Mouse (Mus musculus) kidney, embryonic 15.5 days (tissue): Measurements from ENCODE around the gene Gng3. TPM values are rescaled to one million over a fixed set of nuclear protein-coding genes. Genes with fewer than 3 reads are reported as not detected.

Source experiments
- ATAC-seq: fragments of 200-750 bp; cut with Nextera tagmentation; replicated peaks from 2 replicates; pipeline ENCODE4 v1.8.0; 2017; ENCODE audit warnings: moderate TSS enrichment; ENCODE audit not compliant: low FRiP score
- H3K27ac ChIP-seq: fragments of 300-500 bp; sonication (generic); 2 replicates; pipeline ENCODE4 v1.5.1; 2015; ENCODE audit warnings: mild to moderate bottlenecking, inconsistent platforms
- H3K27me3 ChIP-seq: fragments of 300-500 bp; sonication (generic); 2 replicates; pipeline ENCODE4 v1.6.1; 2015; ENCODE audit warnings: inconsistent platforms
- H3K36me3 ChIP-seq: fragments of 300-500 bp; sonication (generic); 2 replicates; pipeline ENCODE4 v1.6.1; 2015; ENCODE audit warnings: inconsistent platforms
- H3K4me1 ChIP-seq: fragments of 300-500 bp; sonication (generic); 2 replicates; pipeline ENCODE4 v1.6.1; 2015; ENCODE audit warnings: inconsistent platforms
- H3K4me2 ChIP-seq: fragments of 300-500 bp; sonication (generic); 2 replicates; pipeline ENCODE4 v1.6.1; 2015; ENCODE audit warnings: moderate library complexity, mild to moderate bottlenecking, inconsistent platforms
- H3K4me3 ChIP-seq: fragments of 300-500 bp; sonication (generic); replicated peaks from 2 replicates; pipeline ENCODE4 v1.5.1; 2015; ENCODE audit warnings: mild to moderate bottlenecking, inconsistent platforms
- H3K9ac ChIP-seq: fragments of 300-500 bp; sonication (generic); 2 replicates; pipeline ENCODE4 v1.6.1; 2015; ENCODE audit warnings: mild to moderate bottlenecking, inconsistent platforms
- H3K9me3 ChIP-seq: fragments of 300-500 bp; sonication (generic); replicated peaks from 2 replicates; pipeline ENCODE4 v1.6.1; 2016; ENCODE audit warnings: inconsistent platforms
- WGBS: fragments of 180-500 bp; shearing (Covaris S2); methylation state at CpG from one replicate; pipeline ENCODE4 v1.1.7; 2015; ENCODE audit warnings: mixed read lengths; 5-methylcytosine and 5-hydroxymethylcytosine counted together
- microRNA-seq: library from miRNA; unstranded; fragments of <30 nt; microRNA quantifications from one replicate; pipeline ENCODE4, GENCODE M21; 2016
- polyA plus RNA-seq: library from polyadenylated mRNA; unstranded; fragments of >200 nt; fragmentation: Nextera tagmentation; extraction: Ambion mirVana; gene quantifications from 2 replicates; pipeline ENCODE4 v1.2.1, GENCODE M21; 2015

Gene Gng3
- polyA plus RNA-seq, 1 experiment from 2014 or later = 8.5 TPM

DNA sequence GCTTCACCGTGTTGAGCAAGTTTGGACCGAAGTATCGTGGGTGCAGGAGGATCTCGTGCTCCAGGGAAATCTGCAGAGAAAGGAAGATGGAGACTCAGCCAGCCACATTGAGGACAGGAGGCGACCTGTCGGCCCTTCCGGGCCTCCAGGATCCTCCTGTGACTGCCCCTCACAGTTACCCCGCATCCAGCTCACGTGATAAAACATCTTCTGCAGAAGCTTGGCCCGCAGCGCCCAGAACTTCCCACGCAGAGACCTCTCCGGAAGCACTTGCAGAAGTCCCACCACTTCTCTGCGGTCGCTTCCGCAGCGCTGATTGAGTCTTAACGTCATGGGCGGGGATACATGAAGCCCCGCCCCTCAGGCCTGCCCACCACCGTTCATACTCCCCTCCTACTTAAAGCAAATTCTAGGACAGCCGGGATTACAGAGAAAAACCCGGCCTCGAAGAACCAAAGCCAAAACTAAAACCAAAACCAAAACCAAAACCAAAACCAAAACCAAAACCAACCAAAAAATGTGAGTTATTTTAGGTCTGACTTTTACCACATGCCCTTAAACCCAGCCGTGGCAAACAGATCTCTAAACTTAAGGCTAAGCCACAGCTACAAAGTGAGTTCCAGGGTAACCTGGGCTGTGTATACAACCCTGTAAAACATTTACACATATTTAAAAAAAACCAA lies 40.6 kb downstream of the Gng3 start, which contains the start of gene Polr2g:
Gene Polr2g (minus strand): TSS at position 314 of the 683 bp plus-strand sequence.
- ATAC-seq = peak; percentile 83
- Histone ChIP-seq H3K27me3 (no peaks in the 10 kb centered on the region), H3K36me3 (peaks cover 33% of the 10 kb centered on the region), H3K27ac (peak within 1 kb of the TSS; percentile 85), H3K9ac (peak within 1 kb of the TSS; percentile 85), H3K4me2 (peak within 1 kb of the TSS; percentile 81), H3K4me3 (peak within 1 kb of the TSS; percentile 86), H3K4me1 (peaks cover 26% of the 10 kb centered on the region), H3K9me3 (no peaks in the 10 kb centered on the region)
- WGBS = 1% methylated on average over 25 of the region's 25 CpGs

DNA sequence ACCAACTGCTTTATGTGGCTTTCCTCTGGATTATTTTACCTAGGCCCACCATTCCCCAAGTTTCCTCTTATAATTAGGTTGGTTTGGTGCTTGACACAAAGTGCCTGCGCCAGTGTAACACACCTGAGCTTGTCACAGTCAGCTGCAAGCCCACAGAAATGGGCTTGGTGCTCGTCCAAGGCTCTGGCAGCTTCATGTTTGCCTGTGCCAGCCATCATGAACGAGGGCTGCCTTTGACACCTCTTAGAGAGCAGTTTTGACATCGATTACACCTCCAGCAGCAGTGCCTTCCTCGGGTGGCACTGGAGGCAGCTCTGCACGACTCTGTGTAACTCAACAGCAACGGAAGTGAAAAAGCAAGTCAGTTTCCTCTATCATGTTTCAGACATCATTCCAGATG lies 48.8 kb downstream of the Gng3 start:
- Histone ChIP-seq H3K4me2 (no peak overlapping the region), H3K27me3 (no peaks in the 10 kb centered on the region), H3K36me3 (peaks cover 45% of the 10 kb centered on the region), H3K27ac (no peak overlapping the region), H3K4me3 (no peak overlapping the region), H3K4me1 (peaks cover 10% of the 10 kb centered on the region), H3K9me3 (no peaks in the 10 kb centered on the region), H3K9ac (no peak overlapping the region)
- WGBS = 71% methylated on average over 7 of the region's 7 CpGs
- no peak for ATAC-seq

DNA sequence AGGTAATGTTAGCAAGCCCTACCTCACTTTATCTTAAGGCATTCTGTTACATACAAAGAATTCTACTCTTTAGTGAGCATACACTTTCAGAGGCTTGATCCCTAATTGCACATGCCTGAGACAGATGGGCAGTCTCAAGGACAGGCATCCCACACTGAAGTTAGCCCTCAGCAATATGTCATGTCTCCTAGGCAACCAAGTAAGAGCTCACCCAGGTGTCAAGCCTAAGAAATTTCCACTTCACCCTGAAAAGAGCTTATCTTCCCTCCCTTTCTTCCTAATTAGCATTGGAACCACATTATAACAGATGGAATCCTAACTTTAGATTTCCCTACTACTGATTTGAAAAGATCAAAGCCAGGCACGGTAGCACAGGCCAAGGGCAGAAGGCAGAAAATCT lies 49.8 kb downstream of the Gng3 start:
- H3K4me3 ChIP-seq = no peak overlapping the region
- no peak overlapping the region for H3K9ac ChIP-seq
- H3K27ac ChIP-seq = no peak overlapping the region
- no peak overlapping the region for H3K4me2 ChIP-seq
- no peaks in the 10 kb centered on the region for H3K27me3 ChIP-seq
- H3K4me1 ChIP-seq = peaks cover 13% of the 10 kb centered on the region
- peaks cover 37% of the 10 kb centered on the region for H3K36me3 ChIP-seq
- WGBS = 52% methylated on average over 1 of the region's 1 CpGs
- H3K9me3 ChIP-seq = no peaks in the 10 kb centered on the region
- no peak for ATAC-seq

DNA sequence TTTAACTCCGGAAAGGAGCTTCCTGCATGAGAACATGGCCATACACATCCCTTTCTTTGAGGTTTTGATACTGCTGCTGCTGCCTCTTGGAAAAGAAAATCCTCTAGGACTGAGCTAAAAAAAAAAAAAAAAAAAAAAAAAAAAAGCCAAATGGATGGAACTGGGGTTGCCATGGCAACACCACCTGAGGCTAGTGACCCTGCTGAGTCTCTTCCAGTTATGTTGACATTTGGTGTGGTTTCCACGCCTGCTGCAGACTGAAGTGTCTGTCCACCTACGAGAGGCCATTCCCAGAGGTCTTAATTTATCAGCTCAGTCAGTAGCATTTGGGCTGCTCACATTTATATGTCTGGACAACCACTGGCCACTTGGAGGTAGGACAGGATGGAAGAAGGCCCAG lies 50.5 kb downstream of the Gng3 start:
- Histone ChIP-seq H3K4me2 (no peak overlapping the region), H3K9ac (no peak overlapping the region), H3K4me1 (peaks cover 13% of the 10 kb centered on the region), H3K27me3 (no peaks in the 10 kb centered on the region), H3K9me3 (no peaks in the 10 kb centered on the region), H3K36me3 (peaks cover 36% of the 10 kb centered on the region), H3K4me3 (no peak overlapping the region), H3K27ac (no peak overlapping the region)
- ATAC-seq = no peak
- WGBS = 24% methylated on average over 3 of the region's 3 CpGs

Small RNAs within 50 kb of the gene (microRNA-seq; reads per million reads assigned to microRNA genes)
- gene Mir5136 = not detected

Other genes starting within 250 kb of the Gng3 start
- gene Slc22a8, start 247.9 kb downstream of the Gng3 start, polyA plus RNA-seq = 6.8 and 8.3 TPM in 2 replicates
- gene Slc22a6, start 221.2 kb downstream of the Gng3 start, polyA plus RNA-seq = 21.6 and 26.5 TPM in 2 replicates
- gene Chrm1, start 175.4 kb downstream of the Gng3 start, polyA plus RNA-seq = 0.06 and 0.14 TPM in 2 replicates
- 115 and 123 TPM in 2 replicates for gene Slc3a2, start 115.8 kb downstream of the Gng3 start, polyA plus RNA-seq
- 90.1 and 94.2 TPM in 2 replicates for gene Wdr74, start 103.4 kb downstream of the Gng3 start, polyA plus RNA-seq
- 2.0 and 2.6 TPM in 2 replicates for gene 1700092M07Rik, start 98.5 kb downstream of the Gng3 start, polyA plus RNA-seq
- gene Stx5a, start 97.8 kb downstream of the Gng3 start, polyA plus RNA-seq = 132 and 145 TPM in 2 replicates
- 183 and 189 TPM in 2 replicates for gene Nxf1, start 82.1 kb downstream of the Gng3 start, polyA plus RNA-seq
- gene Tmem223, start 68.2 kb downstream of the Gng3 start, polyA plus RNA-seq = 206 and 220 TPM in 2 replicates
- 83.6 and 85.6 TPM in 2 replicates for gene Tmem179b, start 64.7 kb downstream of the Gng3 start, polyA plus RNA-seq
- gene Taf6l, start 52.8 kb downstream of the Gng3 start, polyA plus RNA-seq = 31.5 and 35.1 TPM in 2 replicates
- 172 and 187 TPM in 2 replicates for gene Polr2g, start 40.6 kb downstream of the Gng3 start, polyA plus RNA-seq
- gene Zbtb3, start 36.6 kb downstream of the Gng3 start, polyA plus RNA-seq = 5.1 and 5.7 TPM in 2 replicates
- 61.7 and 62.7 TPM in 2 replicates for gene Ttc9c, start 19.9 kb downstream of the Gng3 start, polyA plus RNA-seq
- gene Hnrnpul2, start 19.2 kb downstream of the Gng3 start, polyA plus RNA-seq = 5.6 and 6.4 TPM in 2 replicates
- not detected in 2 replicates for gene AC129217.1, start 9.4 kb downstream of the Gng3 start, polyA plus RNA-seq
- gene Bscl2, start 1.7 kb downstream of the Gng3 start, polyA plus RNA-seq = 52.1 and 58.1 TPM in 2 replicates
- gene Lrrn4cl, start 11.6 kb upstream of the Gng3 start, polyA plus RNA-seq = 0.84 and 1.3 TPM in 2 replicates
- gene Ubxn1, start 32.3 kb upstream of the Gng3 start, polyA plus RNA-seq = 192 and 195 TPM in 2 replicates
- 69.5 and 72.8 TPM in 2 replicates for gene Uqcc3, start 41.7 kb upstream of the Gng3 start, polyA plus RNA-seq
- gene Lbhd1, start 44.5 kb upstream of the Gng3 start, polyA plus RNA-seq = 82.3 and 111 TPM in 2 replicates
- not detected in 2 replicates for gene Gm49403, start 44.7 kb upstream of the Gng3 start, polyA plus RNA-seq
- gene 1810009A15Rik, start 49.7 kb upstream of the Gng3 start, polyA plus RNA-seq = 100 TPM in 2 replicates
- not detected in 2 replicates for gene Gm49416, start 49.7 kb upstream of the Gng3 start, polyA plus RNA-seq
- 42.4 and 47.4 TPM in 2 replicates for gene Ints5, start 53.8 kb upstream of the Gng3 start, polyA plus RNA-seq
- 126 and 130 TPM in 2 replicates for gene Ganab, start 58.9 kb upstream of the Gng3 start, polyA plus RNA-seq
- gene B3gat3, start 81.2 kb upstream of the Gng3 start, polyA plus RNA-seq = 51.2 and 51.8 TPM in 2 replicates
- gene Rom1, start 90.2 kb upstream of the Gng3 start, polyA plus RNA-seq = 3.9 and 4.9 TPM in 2 replicates
- gene Eml3, start 90.4 kb upstream of the Gng3 start, polyA plus RNA-seq = 28.7 and 33.5 TPM in 2 replicates
- gene Mta2, start 102.7 kb upstream of the Gng3 start, polyA plus RNA-seq = 166 and 168 TPM in 2 replicates
- 32.9 and 33.5 TPM in 2 replicates for gene Tut1, start 114.7 kb upstream of the Gng3 start, polyA plus RNA-seq
- 467 and 476 TPM in 2 replicates for gene Eef1g, start 127.8 kb upstream of the Gng3 start, polyA plus RNA-seq
- gene Ahnak, start 150.1 kb upstream of the Gng3 start, polyA plus RNA-seq = 17.3 and 18.2 TPM in 2 replicates
- gene Scgb1a1, start 248.8 kb upstream of the Gng3 start, polyA plus RNA-seq = not detected in 2 replicates